Mouse (Mus musculus) lung, postnatal 10 days (tissue): Measurements from ENCODE around the gene Dis3l.

ENCODE experiments used
- DNase-seq: peaks from one replicate; pipeline ENCODE4 v3.0.0; 2021

Gene Dis3l

GRCm38 (mm10) chr9:64341254-64341566 lies at the start of gene Dis3l:
Gene Dis3l (minus strand): TSS chr9:64341288.
- no peak for DNase-seq

GRCm38 (mm10) chr9:64389576-64390292 lies 48.6 kb upstream of the Dis3l start:
- DNase-seq = no peak

GRCm38 (mm10) chr9:64386466-64387211 lies 45.6 kb upstream of the Dis3l start:
- no peak for DNase-seq

- peak; percentile 22 for DNase-seq
These were observed 44.7 kb upstream of the Dis3l start, which contains the start of gene Megf11 for GRCm38 (mm10) chr9:64385511-64386465. Gene Megf11 (plus strand): TSS chr9:64385626.

GRCm38 (mm10) chr9:64383021-64383788 lies 42.1 kb upstream of the Dis3l start:
- peak; percentile 38 for DNase-seq

GRCm38 (mm10) chr9:64376380-64376779 lies 35.3 kb upstream of the Dis3l start:
- DNase-seq = no peak

- no peak for DNase-seq
These were observed 30.3 kb upstream of the Dis3l start for GRCm38 (mm10) chr9:64371305-64371819.

- no peak for DNase-seq
These were observed 28.8 kb upstream of the Dis3l start for GRCm38 (mm10) chr9:64369871-64370270.

- no peak for DNase-seq
These were observed 20.3 kb upstream of the Dis3l start for GRCm38 (mm10) chr9:64361231-64361950.

GRCm38 (mm10) chr9:64355627-64356026 lies 14.5 kb upstream of the Dis3l start:
- DNase-seq = no peak

GRCm38 (mm10) chr9:64351191-64351590 lies 10.1 kb upstream of the Dis3l start:
- no peak for DNase-seq

- no peak for DNase-seq
These were observed 8.4 kb upstream of the Dis3l start for GRCm38 (mm10) chr9:64349490-64349889.

GRCm38 (mm10) chr9:64347377-64347776 lies 6.3 kb upstream of the Dis3l start:
- no peak for DNase-seq

- no peak for DNase-seq
These were observed 4.8 kb upstream of the Dis3l start for GRCm38 (mm10) chr9:64345931-64346330.

- DNase-seq = no peak
These were observed 2.6 kb upstream of the Dis3l start for GRCm38 (mm10) chr9:64343656-64344055.

- no peak for DNase-seq
These were observed 583 bp upstream of the Dis3l start for GRCm38 (mm10) chr9:64341671-64342070.

- peak; percentile 84 for DNase-seq
These were observed 486 bp downstream of the Dis3l start for GRCm38 (mm10) chr9:64340351-64341253.

GRCm38 (mm10) chr9:64339361-64339760 lies 1.7 kb downstream of the Dis3l start:
- no peak for DNase-seq

GRCm38 (mm10) chr9:64335825-64336224 lies 5.3 kb downstream of the Dis3l start:
- no peak for DNase-seq

- no peak for DNase-seq
These were observed 17.1 kb downstream of the Dis3l start for GRCm38 (mm10) chr9:64323976-64324375.
